Mouse (Mus musculus) mature B cell (primary cell): ENCODE data around the gene Olfr322.
"Not testable (repeated sequence)": the region's sequence is repeated elsewhere in the genome, so short reads cannot be mapped to it uniquely, and the experiment has no call there.

Experiments used
- in situ Hi-C: fragments of 300-500 bp; cut with MboI; formaldehyde crosslinking; loops from 2 replicates; pipeline ENCODE4 v1.14.3; 2019

The Olfr322 gene

GRCm38 (mm10) chr11:58658596-58658995 lies at the start of gene Olfr322:
Olfr322 (plus strand) TSS chr11:58658782.
- in situ Hi-C loops: no loop called here

GRCm38 (mm10) chr11:58613359-58613758 lies 45.2 kb upstream of the Olfr322 start:
- in situ Hi-C loops: no loop called here

GRCm38 (mm10) chr11:58614526-58614925 lies 44.1 kb upstream of the Olfr322 start:
- in situ Hi-C loops: no loop called here

- in situ Hi-C loops: no loop called here
Measured at GRCm38 (mm10) chr11:58615975-58616374, 42.6 kb upstream of the Olfr322 start, which contains the start of gene 2210407C18Rik. 2210407C18Rik (minus strand) TSS chr11:58616075.

GRCm38 (mm10) chr11:58618369-58618768 lies 40.2 kb upstream of the Olfr322 start:
- in situ Hi-C loops: no loop called here

- in situ Hi-C loops: no loop called here
Measured at GRCm38 (mm10) chr11:58618793-58619192, 39.8 kb upstream of the Olfr322 start.

GRCm38 (mm10) chr11:58626146-58626545 lies 32.4 kb upstream of the Olfr322 start:
- in situ Hi-C loops: loop anchor here (25.0 kb wide), 1 partner anchor 689 kb away; no protein-coding TSS in a partner anchor

GRCm38 (mm10) chr11:58630401-58630800 lies 28.2 kb upstream of the Olfr322 start, which contains the start of gene Olfr323:
Olfr323 (minus strand) TSS chr11:58630501.
- in situ Hi-C loops: loop anchor here (25.0 kb wide), 1 partner anchor 693 kb away; no protein-coding TSS in a partner anchor

GRCm38 (mm10) chr11:58634878-58635277 lies 23.7 kb upstream of the Olfr322 start:
- in situ Hi-C loops: loop anchor here (25.0 kb wide), 1 partner anchor 698 kb away; no protein-coding TSS in a partner anchor

- in situ Hi-C loops: loop anchor here (25.0 kb wide), 1 partner anchor 699 kb away; no protein-coding TSS in a partner anchor
Measured at GRCm38 (mm10) chr11:58636376-58636977, 22.1 kb upstream of the Olfr322 start.

- in situ Hi-C loops: loop anchor here (25.0 kb wide), 1 partner anchor 701 kb away; no protein-coding TSS in a partner anchor
Measured at GRCm38 (mm10) chr11:58638176-58638701, 20.3 kb upstream of the Olfr322 start.

GRCm38 (mm10) chr11:58640272-58640867 lies 18.2 kb upstream of the Olfr322 start, which contains the start of gene Trim58:
Trim58 (plus strand) TSS chr11:58640465.
- in situ Hi-C loops: loop anchor here (25.0 kb wide), 1 partner anchor 703 kb away; no protein-coding TSS in a partner anchor

- in situ Hi-C loops: loop anchor here (25.0 kb wide), 1 partner anchor 704 kb away; no protein-coding TSS in a partner anchor
Measured at GRCm38 (mm10) chr11:58641057-58641456, 17.5 kb upstream of the Olfr322 start.

- in situ Hi-C loops: loop anchor here (25.0 kb wide), 1 partner anchor 704 kb away; no protein-coding TSS in a partner anchor
Measured at GRCm38 (mm10) chr11:58641638-58642358, 16.8 kb upstream of the Olfr322 start.

- in situ Hi-C loops: loop anchor here (25.0 kb wide), 1 partner anchor 706 kb away; no protein-coding TSS in a partner anchor
Measured at GRCm38 (mm10) chr11:58643350-58643749, 15.2 kb upstream of the Olfr322 start.

GRCm38 (mm10) chr11:58655151-58655550 lies 3.4 kb upstream of the Olfr322 start:
- in situ Hi-C loops: no loop called here

GRCm38 (mm10) chr11:58669252-58669651 lies 10.7 kb downstream of the Olfr322 start:
- in situ Hi-C loops: no loop called here

- in situ Hi-C loops: no loop called here
Measured at GRCm38 (mm10) chr11:58671825-58672224, 13.2 kb downstream of the Olfr322 start.

GRCm38 (mm10) chr11:58680799-58681198 lies 22.2 kb downstream of the Olfr322 start, which contains the start of gene Olfr320:
Olfr320 (plus strand) TSS chr11:58681099.
- in situ Hi-C loops: no loop called here

- in situ Hi-C loops: no loop called here
Measured at GRCm38 (mm10) chr11:58698862-58699261, 40.3 kb downstream of the Olfr322 start, which contains the start of gene Olfr319. Olfr319 (plus strand) TSS chr11:58699162.

- in situ Hi-C loops: no loop called here
Measured at GRCm38 (mm10) chr11:58709086-58709485, 50.5 kb downstream of the Olfr322 start.

GRCm38 (mm10) chr11:58717723-58718122 lies 59.1 kb downstream of the Olfr322 start:
- in situ Hi-C loops: not testable (repeated sequence)
